Mouse (Mus musculus): Measurements from ENCODE around the gene Cst8.
"Not testable (repeated sequence)": the region's sequence is repeated elsewhere in the genome, so short reads cannot be mapped to it uniquely, and the experiment has no call there.

The Cst8 gene

GRCm38 (mm10) chr2:148798485-148798884 lies at the start of gene Cst8:
Cst8 (plus strand) TSS chr2:148798785.
- DNase-seq (ENCODE audit: low read depth, low spot score): no peak

GRCm38 (mm10) chr2:148750058-148750457 lies 48.5 kb upstream of the Cst8 start, which contains the start of gene Cstl1:
Cstl1 (plus strand) TSS chr2:148750358.
- no peak for DNase-seq (ENCODE audit: low read depth, low spot score)

GRCm38 (mm10) chr2:148751893-148752813 lies 46.4 kb upstream of the Cst8 start:
- peak; percentile 88 for DNase-seq (ENCODE audit: low read depth, low spot score)

- DNase-seq (ENCODE audit: low read depth, low spot score): no peak
These were observed 44.2 kb upstream of the Cst8 start for GRCm38 (mm10) chr2:148754310-148754846.

GRCm38 (mm10) chr2:148763648-148764388 lies 34.8 kb upstream of the Cst8 start:
- DNase-seq (ENCODE audit: low read depth, low spot score): no peak

GRCm38 (mm10) chr2:148771397-148771796 lies 27.2 kb upstream of the Cst8 start, which contains the start of gene Cst11:
Cst11 (minus strand) TSS chr2:148771497.
- not testable (repeated sequence) for DNase-seq (ENCODE audit: low read depth, low spot score)

GRCm38 (mm10) chr2:148781709-148782108 lies 16.9 kb upstream of the Cst8 start, which contains the start of gene 8030411F24Rik:
8030411F24Rik (plus strand) TSS chr2:148782009.
- no peak for DNase-seq (ENCODE audit: low read depth, low spot score)

- no peak for DNase-seq (ENCODE audit: low read depth, low spot score)
These were observed 9.4 kb upstream of the Cst8 start, which contains the start of gene Cst12 for GRCm38 (mm10) chr2:148789142-148789541. Cst12 (plus strand) TSS chr2:148789361.

GRCm38 (mm10) chr2:148801491-148801921 lies 2.9 kb downstream of the Cst8 start:
- no peak for DNase-seq (ENCODE audit: low read depth, low spot score)

GRCm38 (mm10) chr2:148806696-148807095 lies 8.1 kb downstream of the Cst8 start:
- DNase-seq (ENCODE audit: low read depth, low spot score): no peak

- no peak for DNase-seq (ENCODE audit: low read depth, low spot score)
These were observed 21.3 kb downstream of the Cst8 start, which contains the start of gene Cst13 for GRCm38 (mm10) chr2:148819909-148820308. Cst13 (plus strand) TSS chr2:148820081.

GRCm38 (mm10) chr2:148825986-148826385 lies 27.4 kb downstream of the Cst8 start:
- no peak for DNase-seq (ENCODE audit: low read depth, low spot score)

- DNase-seq (ENCODE audit: low read depth, low spot score): no peak
These were observed 36.3 kb downstream of the Cst8 start, which contains the start of gene Cst9 for GRCm38 (mm10) chr2:148834912-148835311. Cst9 (plus strand) TSS chr2:148835147.

- DNase-seq (ENCODE audit: low read depth, low spot score): no peak
These were observed 39.6 kb downstream of the Cst8 start for GRCm38 (mm10) chr2:148838075-148838777.

GRCm38 (mm10) chr2:148839224-148839623 lies 40.6 kb downstream of the Cst8 start:
- DNase-seq (ENCODE audit: low read depth, low spot score): no peak

GRCm38 (mm10) chr2:148851116-148851906 lies 52.7 kb downstream of the Cst8 start:
- peak; percentile 62 for DNase-seq (ENCODE audit: low read depth, low spot score)

All from forelimb bud, embryonic 11.5 days (tissue).